Mouse (Mus musculus): ENCODE measurements around the gene Eya4.
A peak's percentile ranks its signal among the peaks of the same experiment; 100 is the strongest.

The Eya4 gene

DNA sequence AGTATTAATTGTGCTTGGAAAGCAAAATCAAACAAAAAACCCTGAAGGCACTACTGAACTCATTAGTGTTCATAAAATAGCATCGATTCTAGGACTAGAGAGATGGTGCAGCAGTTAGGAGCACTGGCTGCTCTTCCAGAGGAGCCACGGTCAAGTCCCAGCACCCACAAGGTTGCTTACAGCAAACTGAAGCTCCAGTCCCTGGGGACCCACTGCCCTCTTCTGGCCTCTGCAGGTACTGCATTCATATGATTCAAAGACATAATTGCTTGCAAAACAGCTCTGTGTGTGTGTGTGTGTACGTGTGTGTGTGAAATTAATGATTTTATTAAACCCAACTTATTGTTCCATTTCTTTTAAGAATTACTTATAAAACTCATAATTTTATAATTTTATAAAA lies 200.2 kb downstream of the Eya4 start:
- no peaks in the 10 kb centered on the region; the same call in 1 of the 2 replicates for H3K27me3 ChIP-seq (ENCODE audit: control insufficient read depth, insufficient read depth, low read length, poor library complexity, severe bottlenecking)
- peak; percentile 17 for DNase-seq (ENCODE audit: low read depth, low spot score)
- no peaks in the 10 kb centered on the region for H3K36me3 ChIP-seq (ENCODE audit: control insufficient read depth, insufficient read depth, low read length, poor library complexity, severe bottlenecking)

DNA sequence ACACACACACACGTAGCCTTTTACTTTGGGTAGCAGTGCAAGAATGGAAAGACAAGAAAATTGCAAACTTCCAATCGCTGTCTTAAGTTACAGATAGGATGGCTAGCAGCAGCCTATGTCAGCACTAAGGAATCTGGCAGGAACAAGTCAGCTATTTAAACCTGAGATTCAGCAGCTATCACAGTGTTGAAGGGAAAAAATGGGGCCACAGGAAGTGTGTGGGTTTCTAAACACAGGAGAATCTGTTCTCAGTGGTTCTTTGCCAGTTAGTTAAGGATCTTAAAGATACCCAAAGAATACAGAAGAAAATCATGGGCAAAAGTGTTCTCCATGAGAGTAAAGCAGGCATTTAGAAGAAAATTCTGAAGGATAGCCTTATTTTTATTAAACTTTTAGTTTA lies 206.0 kb downstream of the Eya4 start:
- DNase-seq (ENCODE audit: low read depth, low spot score): no peak
- Histone ChIP-seq H3K36me3 (ENCODE audit: control insufficient read depth, insufficient read depth, low read length, poor library complexity, severe bottlenecking) (no peaks in the 10 kb centered on the region), H3K27me3 (ENCODE audit: control insufficient read depth, insufficient read depth, low read length, poor library complexity, severe bottlenecking) (no peaks in the 10 kb centered on the region)

GRCm38 (mm10) chr10:23127947-23128346 lies 222.6 kb downstream of the Eya4 start:
- Histone ChIP-seq H3K27me3 (ENCODE audit: control insufficient read depth, insufficient read depth, low read length, poor library complexity, severe bottlenecking) (no peaks in the 10 kb centered on the region), H3K36me3 (ENCODE audit: control insufficient read depth, insufficient read depth, low read length, poor library complexity, severe bottlenecking) (no peaks in the 10 kb centered on the region)
- no peak for DNase-seq (ENCODE audit: low read depth, low spot score)

- no peak for DNase-seq (ENCODE audit: low read depth, low spot score)
- Histone ChIP-seq H3K27me3 (ENCODE audit: control insufficient read depth, insufficient read depth, low read length, poor library complexity, severe bottlenecking) (no peaks in the 10 kb centered on the region), H3K36me3 (ENCODE audit: control insufficient read depth, insufficient read depth, low read length, poor library complexity, severe bottlenecking) (no peaks in the 10 kb centered on the region)
These were observed 223.4 kb downstream of the Eya4 start for GRCm38 (mm10) chr10:23127151-23127550.

GRCm38 (mm10) chr10:23126529-23126928 lies 224.1 kb downstream of the Eya4 start:
- no peaks in the 10 kb centered on the region for H3K27me3 ChIP-seq (ENCODE audit: control insufficient read depth, insufficient read depth, low read length, poor library complexity, severe bottlenecking)
- H3K36me3 ChIP-seq (ENCODE audit: control insufficient read depth, insufficient read depth, low read length, poor library complexity, severe bottlenecking): no peaks in the 10 kb centered on the region
- DNase-seq (ENCODE audit: low read depth, low spot score): no peak

DNA sequence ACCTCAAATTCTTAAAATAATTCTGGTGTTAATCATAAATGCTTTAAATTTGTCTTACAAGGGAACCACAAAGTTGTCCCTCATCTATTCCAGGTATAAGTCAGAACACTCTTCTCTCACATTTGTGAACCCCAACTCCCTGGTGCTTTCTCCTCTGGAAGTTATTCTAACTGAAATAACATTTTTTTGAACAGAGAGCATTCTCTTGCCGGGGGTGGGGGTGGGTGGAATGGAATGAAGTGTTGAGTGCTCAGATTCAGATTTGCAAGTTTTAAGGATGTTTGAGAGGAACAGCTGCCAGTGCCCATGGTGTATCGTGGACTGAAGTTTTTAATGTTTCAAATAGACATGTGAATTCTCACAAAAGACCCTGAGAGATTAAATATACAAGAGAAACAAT lies 230.1 kb downstream of the Eya4 start:
- Histone ChIP-seq H3K27me3 (ENCODE audit: control insufficient read depth, insufficient read depth, low read length, poor library complexity, severe bottlenecking) (no peaks in the 10 kb centered on the region), H3K36me3 (ENCODE audit: control insufficient read depth, insufficient read depth, low read length, poor library complexity, severe bottlenecking) (no peaks in the 10 kb centered on the region)
- DNase-seq (ENCODE audit: low read depth, low spot score): no peak

DNA sequence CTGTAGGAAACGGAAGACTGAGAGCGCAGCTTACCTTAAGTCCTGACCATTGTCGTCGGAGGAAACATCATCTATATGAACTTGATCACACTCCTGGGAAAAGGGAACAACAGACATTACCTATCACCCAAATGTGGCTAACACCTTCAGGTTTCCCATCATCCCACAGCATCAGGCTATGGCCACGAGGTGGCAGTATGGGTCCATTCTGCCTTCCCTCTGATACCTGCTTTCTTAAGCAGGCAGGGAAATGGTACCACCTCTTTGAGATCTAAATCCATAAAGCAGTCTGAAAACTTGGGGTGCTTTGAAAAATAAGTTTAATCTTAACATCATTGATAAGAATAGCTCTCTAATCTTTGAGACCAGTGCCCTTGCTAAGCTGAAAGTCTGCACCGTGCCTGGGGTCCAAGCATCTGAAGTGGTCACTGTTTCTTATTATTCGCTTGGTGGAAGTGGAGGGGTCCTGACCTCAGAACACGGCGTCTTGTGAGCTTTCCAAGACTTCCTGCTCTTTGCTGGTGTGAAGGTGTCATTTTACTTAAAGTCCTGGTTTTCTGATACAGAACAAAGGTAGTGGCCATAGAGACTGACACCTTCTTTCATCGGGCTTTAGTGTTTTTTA lies 233.7 kb downstream of the Eya4 start:
- H3K27me3 ChIP-seq (ENCODE audit: control insufficient read depth, insufficient read depth, low read length, poor library complexity, severe bottlenecking): no peaks in the 10 kb centered on the region
- H3K36me3 ChIP-seq (ENCODE audit: control insufficient read depth, insufficient read depth, low read length, poor library complexity, severe bottlenecking): no peaks in the 10 kb centered on the region
- DNase-seq (ENCODE audit: low read depth, low spot score): peak; percentile 31

- no peak for DNase-seq (ENCODE audit: low read depth, low spot score)
- Histone ChIP-seq H3K27me3 (ENCODE audit: control insufficient read depth, insufficient read depth, low read length, poor library complexity, severe bottlenecking) (no peaks in the 10 kb centered on the region), H3K36me3 (ENCODE audit: control insufficient read depth, insufficient read depth, low read length, poor library complexity, severe bottlenecking) (no peaks in the 10 kb centered on the region)
These were observed 234.5 kb downstream of the Eya4 start for GRCm38 (mm10) chr10:23116063-23116462.

DNA sequence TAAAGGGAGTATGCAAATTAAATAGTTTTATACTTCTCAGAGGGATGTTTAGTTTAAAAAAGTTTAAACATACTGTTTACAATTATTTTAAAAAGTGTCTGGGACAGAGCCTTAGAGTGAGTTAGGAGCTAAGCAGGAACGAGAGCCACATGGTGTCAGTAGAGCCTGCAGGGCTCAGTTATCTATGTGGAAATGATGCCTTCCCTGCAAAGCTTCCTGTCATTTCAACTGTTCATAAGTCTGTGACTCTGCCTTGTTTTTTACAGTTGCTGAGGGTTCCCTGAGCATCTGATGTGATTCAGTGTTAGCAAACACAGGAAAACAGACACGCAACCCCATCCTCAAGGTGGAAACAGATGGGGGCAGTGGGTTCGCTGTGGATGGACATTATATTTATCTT lies 235.3 kb downstream of the Eya4 start:
- DNase-seq (ENCODE audit: low read depth, low spot score): no peak
- no peaks in the 10 kb centered on the region for H3K36me3 ChIP-seq (ENCODE audit: control insufficient read depth, insufficient read depth, low read length, poor library complexity, severe bottlenecking)
- no peaks in the 10 kb centered on the region for H3K27me3 ChIP-seq (ENCODE audit: control insufficient read depth, insufficient read depth, low read length, poor library complexity, severe bottlenecking)

DNA sequence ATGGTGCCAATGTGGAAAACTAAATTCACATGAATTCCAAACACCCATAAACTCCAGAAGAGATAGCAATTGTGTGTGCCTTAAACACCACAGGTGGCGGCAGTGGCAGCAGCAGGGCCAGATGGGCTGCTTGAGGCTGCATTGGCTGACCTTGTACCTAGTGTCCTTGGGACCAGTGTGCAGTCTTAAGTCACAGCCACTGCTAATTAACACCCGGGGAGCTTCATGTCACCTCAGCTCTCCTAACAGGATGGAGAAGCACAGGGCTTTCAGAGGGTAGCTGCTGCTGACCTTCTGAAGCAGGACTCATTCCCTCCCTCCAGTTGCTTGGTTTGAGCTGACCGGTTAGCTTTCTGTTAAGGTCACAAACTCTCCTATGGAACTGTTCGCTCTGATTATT lies 242.5 kb downstream of the Eya4 start:
- H3K27me3 ChIP-seq (ENCODE audit: control insufficient read depth, insufficient read depth, low read length, poor library complexity, severe bottlenecking): no peaks in the 10 kb centered on the region
- no peaks in the 10 kb centered on the region for H3K36me3 ChIP-seq (ENCODE audit: control insufficient read depth, insufficient read depth, low read length, poor library complexity, severe bottlenecking)
- no peak for DNase-seq (ENCODE audit: low read depth, low spot score)

DNA sequence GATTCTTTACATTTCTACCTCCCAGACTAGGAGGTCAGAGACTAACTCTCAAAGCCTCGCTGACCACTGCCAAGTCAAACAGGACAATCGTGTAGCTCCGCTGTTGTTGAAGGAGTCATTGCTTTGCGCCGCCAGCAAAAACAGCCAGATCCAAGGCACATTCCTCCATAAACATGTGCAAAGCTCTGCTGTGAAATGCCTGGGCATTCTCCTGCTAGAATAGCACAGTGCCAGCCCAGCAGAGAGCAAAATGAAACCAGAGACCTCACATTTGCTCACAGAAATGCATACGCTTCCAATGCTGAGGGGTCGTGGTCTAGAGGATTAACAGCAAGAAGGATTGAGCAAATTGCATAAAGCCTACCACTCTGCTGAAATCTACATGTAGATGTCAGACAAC lies 258.1 kb downstream of the Eya4 start:
- Histone ChIP-seq H3K36me3 (ENCODE audit: control insufficient read depth, insufficient read depth, low read length, poor library complexity, severe bottlenecking) (no peaks in the 10 kb centered on the region), H3K27me3 (ENCODE audit: control insufficient read depth, insufficient read depth, low read length, poor library complexity, severe bottlenecking) (no peaks in the 10 kb centered on the region)
- DNase-seq (ENCODE audit: low read depth, low spot score): no peak

DNA sequence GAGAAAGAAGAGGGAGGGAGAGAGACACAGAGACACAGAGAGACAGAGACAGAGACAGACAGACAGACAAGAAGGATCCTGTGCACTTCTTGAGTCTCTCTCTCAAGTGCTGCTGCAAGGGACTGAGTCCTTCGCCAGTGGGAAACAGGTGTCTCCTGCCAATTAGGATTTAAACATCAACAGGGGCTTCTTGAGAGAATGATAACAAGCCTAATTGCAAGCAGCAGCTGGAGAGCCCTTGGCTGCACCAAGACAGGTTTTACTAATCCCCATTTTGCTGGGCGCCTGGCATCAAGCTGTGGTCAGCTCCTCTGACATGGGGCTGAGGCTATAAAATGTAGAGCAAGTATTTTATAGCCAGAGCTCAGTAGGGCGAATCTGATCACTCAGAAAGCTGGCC lies 259.0 kb downstream of the Eya4 start:
- DNase-seq (ENCODE audit: low read depth, low spot score): no peak
- Histone ChIP-seq H3K27me3 (ENCODE audit: control insufficient read depth, insufficient read depth, low read length, poor library complexity, severe bottlenecking) (no peaks in the 10 kb centered on the region), H3K36me3 (ENCODE audit: control insufficient read depth, insufficient read depth, low read length, poor library complexity, severe bottlenecking) (no peaks in the 10 kb centered on the region)

DNA sequence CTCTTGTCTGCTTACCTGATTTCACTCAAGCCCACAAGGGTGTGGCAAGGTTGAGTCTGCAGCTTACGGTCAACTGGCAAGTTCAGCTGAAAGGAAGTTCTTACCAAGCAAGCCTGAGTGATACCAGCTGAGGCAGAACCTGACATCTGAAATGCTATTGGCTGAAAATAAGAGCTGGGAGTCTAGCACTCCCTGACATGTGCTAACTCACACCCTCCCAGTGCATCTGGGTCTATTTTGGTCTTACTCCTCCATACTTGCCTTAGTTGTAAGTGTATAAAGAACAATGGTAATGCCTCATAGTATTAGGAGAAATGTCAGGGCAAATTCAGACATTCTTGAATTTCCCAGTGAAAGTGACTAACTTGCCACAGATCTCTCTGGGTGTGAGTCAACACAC lies 260.3 kb downstream of the Eya4 start:
- DNase-seq (ENCODE audit: low read depth, low spot score): no peak
- no peaks in the 10 kb centered on the region for H3K27me3 ChIP-seq (ENCODE audit: control insufficient read depth, insufficient read depth, low read length, poor library complexity, severe bottlenecking)
- no peaks in the 10 kb centered on the region for H3K36me3 ChIP-seq (ENCODE audit: control insufficient read depth, insufficient read depth, low read length, poor library complexity, severe bottlenecking)

DNA sequence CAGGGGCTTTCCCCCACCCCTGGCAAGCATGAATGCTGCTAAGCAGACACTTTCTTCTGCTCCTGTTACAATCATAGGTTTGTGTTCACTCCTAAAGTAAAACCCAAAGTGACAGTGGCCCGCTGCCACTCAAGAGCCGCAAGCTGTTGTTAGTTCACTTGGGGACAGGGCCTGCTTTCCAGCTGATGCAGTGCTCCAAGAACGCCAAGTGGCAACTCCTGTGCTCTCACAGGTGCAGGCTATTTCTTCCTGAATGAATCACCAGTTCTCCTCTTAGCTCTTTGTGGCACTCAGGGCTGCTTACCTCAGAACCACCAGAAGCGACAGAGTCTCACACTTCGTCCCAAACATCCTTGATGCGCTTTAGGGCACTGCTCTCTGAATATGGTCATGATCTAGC lies 261.3 kb downstream of the Eya4 start:
- Histone ChIP-seq H3K27me3 (ENCODE audit: control insufficient read depth, insufficient read depth, low read length, poor library complexity, severe bottlenecking) (no peaks in the 10 kb centered on the region), H3K36me3 (ENCODE audit: control insufficient read depth, insufficient read depth, low read length, poor library complexity, severe bottlenecking) (no peaks in the 10 kb centered on the region)
- DNase-seq (ENCODE audit: low read depth, low spot score): no peak

GRCm38 (mm10) chr10:23088764-23089163 lies 261.8 kb downstream of the Eya4 start:
- Histone ChIP-seq H3K27me3 (ENCODE audit: control insufficient read depth, insufficient read depth, low read length, poor library complexity, severe bottlenecking) (no peaks in the 10 kb centered on the region), H3K36me3 (ENCODE audit: control insufficient read depth, insufficient read depth, low read length, poor library complexity, severe bottlenecking) (no peaks in the 10 kb centered on the region)
- DNase-seq (ENCODE audit: low read depth, low spot score): no peak
